Mouse (Mus musculus) megakaryocyte, embryonic 14.5 days (primary cell): ENCODE results near the gene Rab3c. TPM values are rescaled to one million over a fixed set of nuclear protein-coding genes. Genes with fewer than 3 reads are reported as not detected.

Source experiments
- H3K27me3 ChIP-seq: replicated peaks from 2 replicates; pipeline ENCODE3; 2012; ENCODE audit warnings: inconsistent platforms
- H3K36me3 ChIP-seq: replicated peaks from 2 replicates; pipeline ENCODE3; 2012; ENCODE audit warnings: low read length, inconsistent platforms, mixed read lengths
- H3K4me1 ChIP-seq: 2 replicates; pipeline ENCODE4 v1.6.1; 2012; ENCODE audit warnings: inconsistent platforms
- H3K4me3 ChIP-seq: replicated peaks from 2 replicates; pipeline ENCODE3; 2012; ENCODE audit warnings: moderate library complexity, mild to moderate bottlenecking, inconsistent platforms
- H3K9me3 ChIP-seq: 2 replicates; pipeline ENCODE4 v1.6.1; 2012; ENCODE audit warnings: inconsistent platforms
- FLI1 ChIP-seq: IDR thresholded peaks from 2 replicates; pipeline ENCODE4 v1.6.1; 2012; ENCODE audit warnings: low read length, inconsistent platforms, mixed read lengths
- GATA1 ChIP-seq: IDR thresholded peaks from 3 replicates; pipeline ENCODE4 v1.6.1; 2012; ENCODE audit warnings: mixed read lengths, low read length, inconsistent platforms, borderline replicate concordance
- polyA plus RNA-seq: library from polyadenylated mRNA; stranded (reverse); fragments of >175 nt; gene quantifications from 2 replicates; pipeline ENCODE4 v1.2.3, GENCODE M21; 2012; ENCODE audit warnings: low replicate concordance; ENCODE audit not compliant: insufficient read depth

Gene Rab3c
- polyA plus RNA-seq, 1 experiment = not detected

- Histone ChIP-seq H3K9me3 (no peaks in the 10 kb centered on the region), H3K4me3 (no peak overlapping the region), H3K27me3 (no peaks in the 10 kb centered on the region), H3K4me1 (no peaks in the 10 kb centered on the region), H3K36me3 (no peaks in the 10 kb centered on the region)
- TF ChIP-seq GATA1 (no peak), FLI1 (no peak)
Observed at GRCm38 (mm10) chr13:110158588-110159519, 121.9 kb downstream of the Rab3c start.

- H3K4me3 ChIP-seq = no peak overlapping the region
- TF ChIP-seq GATA1 (no peak), FLI1 (no peak)
- H3K9me3 ChIP-seq = no peaks in the 10 kb centered on the region
- H3K27me3 ChIP-seq = no peaks in the 10 kb centered on the region
- H3K4me1 ChIP-seq = no peaks in the 10 kb centered on the region
- no peaks in the 10 kb centered on the region for H3K36me3 ChIP-seq
Observed at GRCm38 (mm10) chr13:110145545-110145944, 135.3 kb downstream of the Rab3c start.

GRCm38 (mm10) chr13:110145019-110145418 lies 135.8 kb downstream of the Rab3c start:
- no peaks in the 10 kb centered on the region for H3K9me3 ChIP-seq
- H3K4me1 ChIP-seq = no peaks in the 10 kb centered on the region
- TF ChIP-seq GATA1 (no peak), FLI1 (no peak)
- no peak overlapping the region for H3K4me3 ChIP-seq
- no peaks in the 10 kb centered on the region for H3K27me3 ChIP-seq
- H3K36me3 ChIP-seq = no peaks in the 10 kb centered on the region

- Histone ChIP-seq H3K27me3 (no peaks in the 10 kb centered on the region), H3K4me3 (no peak overlapping the region), H3K36me3 (no peaks in the 10 kb centered on the region), H3K4me1 (no peaks in the 10 kb centered on the region), H3K9me3 (0 out of 2 replicates have a peak, but pooled peaks cover 2% of the 10 kb centered on the region)
- TF ChIP-seq GATA1 (no peak), FLI1 (no peak)
Observed at GRCm38 (mm10) chr13:110139339-110139738, 141.5 kb downstream of the Rab3c start.

- H3K9me3 ChIP-seq = 0 out of 2 replicates have a peak, but pooled peaks cover 2% of the 10 kb centered on the region
- H3K4me3 ChIP-seq = no peak overlapping the region
- no peaks in the 10 kb centered on the region for H3K27me3 ChIP-seq
- TF ChIP-seq GATA1 = no peak
- no peak for TF ChIP-seq FLI1
- H3K36me3 ChIP-seq = no peaks in the 10 kb centered on the region
- H3K4me1 ChIP-seq = no peaks in the 10 kb centered on the region
Observed at GRCm38 (mm10) chr13:110138644-110139043, 142.2 kb downstream of the Rab3c start.

GRCm38 (mm10) chr13:110127613-110128258 lies 153.1 kb downstream of the Rab3c start:
- TF ChIP-seq FLI1 = no peak
- no peak for TF ChIP-seq GATA1
- Histone ChIP-seq H3K27me3 (no peaks in the 10 kb centered on the region), H3K4me1 (no peaks in the 10 kb centered on the region), H3K36me3 (no peaks in the 10 kb centered on the region), H3K9me3 (no peaks in the 10 kb centered on the region), H3K4me3 (no peak overlapping the region)

- Histone ChIP-seq H3K36me3 (no peaks in the 10 kb centered on the region), H3K4me1 (no peaks in the 10 kb centered on the region), H3K4me3 (no peak overlapping the region), H3K9me3 (no peaks in the 10 kb centered on the region), H3K27me3 (no peaks in the 10 kb centered on the region)
- TF ChIP-seq GATA1 (no peak), FLI1 (no peak)
Observed at GRCm38 (mm10) chr13:110122825-110123224, 158.0 kb downstream of the Rab3c start.

- H3K4me1 ChIP-seq = no peaks in the 10 kb centered on the region
- H3K36me3 ChIP-seq = no peaks in the 10 kb centered on the region
- TF ChIP-seq FLI1 (no peak), GATA1 (no peak)
Observed at GRCm38 (mm10) chr13:110116892-110117291, 163.9 kb downstream of the Rab3c start.

GRCm38 (mm10) chr13:110116316-110116715 lies 164.5 kb downstream of the Rab3c start:
- Histone ChIP-seq H3K4me1 (no peaks in the 10 kb centered on the region), H3K36me3 (no peaks in the 10 kb centered on the region), H3K9me3 (no peaks in the 10 kb centered on the region), H3K4me3 (no peak overlapping the region), H3K27me3 (no peaks in the 10 kb centered on the region)
- no peak for TF ChIP-seq GATA1
- TF ChIP-seq FLI1 = no peak

More at GRCm38 (mm10) chr13:110116892-110117291, 163.9 kb downstream of the Rab3c start:
- no peaks in the 10 kb centered on the region for H3K9me3 ChIP-seq
- no peaks in the 10 kb centered on the region for H3K27me3 ChIP-seq
- no peak overlapping the region for H3K4me3 ChIP-seq

GRCm38 (mm10) chr13:110114870-110115645 lies 165.7 kb downstream of the Rab3c start:
- Histone ChIP-seq H3K4me3 (no peak overlapping the region), H3K27me3 (no peaks in the 10 kb centered on the region), H3K9me3 (no peaks in the 10 kb centered on the region), H3K36me3 (no peaks in the 10 kb centered on the region), H3K4me1 (no peaks in the 10 kb centered on the region)
- TF ChIP-seq GATA1 = no peak
